Mouse (Mus musculus) ES-Bruce4 (cell line): ENCODE measurements around the gene Spg20. TPM values are rescaled to one million over a fixed set of nuclear protein-coding genes. Genes with fewer than 3 reads are reported as not detected.

Experiments
- H3K27ac ChIP-seq: 2 replicates; pipeline ENCODE4 v1.5.1; 2012; ENCODE audit warnings: low read length, inconsistent platforms; ENCODE audit not compliant: insufficient read depth
- H3K27me3 ChIP-seq: 2 replicates; pipeline ENCODE4 v1.6.1; 2012; ENCODE audit warnings: mild to moderate bottlenecking, low read length, inconsistent platforms; ENCODE audit not compliant: control insufficient read depth, poor library complexity, insufficient read depth, severe bottlenecking
- H3K36me3 ChIP-seq: 2 replicates; pipeline ENCODE4 v1.6.1; 2012; ENCODE audit warnings: inconsistent platforms, mild to moderate bottlenecking, low read length, moderate library complexity; ENCODE audit not compliant: control insufficient read depth, poor library complexity, insufficient read depth, severe bottlenecking
- H3K4me1 ChIP-seq: one replicate; pipeline ENCODE4 v1.8.1; 2011; ENCODE audit warnings: low read length; ENCODE audit not compliant: control insufficient read depth, insufficient read depth
- H3K4me3 ChIP-seq: 2 replicates; pipeline ENCODE4 v1.5.1; 2011; ENCODE audit warnings: low read depth, mild to moderate bottlenecking, low read length
- H3K9ac ChIP-seq: 2 replicates; pipeline ENCODE4 v1.6.1; 2012; ENCODE audit warnings: low read depth, mild to moderate bottlenecking, inconsistent platforms; ENCODE audit not compliant: poor library complexity, severe bottlenecking
- H3K9me3 ChIP-seq: replicated peaks from 2 replicates; pipeline ENCODE4 v1.6.1; 2012; ENCODE audit warnings: mild to moderate bottlenecking, low read length, inconsistent platforms; ENCODE audit not compliant: control insufficient read depth, poor library complexity, insufficient read depth, severe bottlenecking
- CTCF ChIP-seq: IDR thresholded peaks from one replicate; pipeline ENCODE4 v1.8.1; 2011; ENCODE audit warnings: low read depth, low read length
- EP300 ChIP-seq: IDR thresholded peaks from 2 replicates; pipeline ENCODE4 v1.6.1; 2011; ENCODE audit warnings: low read depth, low read length; ENCODE audit not compliant: insufficient read depth
- POLR2A ChIP-seq: IDR thresholded peaks from one replicate; pipeline ENCODE4 v1.8.1; 2011; ENCODE audit warnings: low read length; ENCODE audit not compliant: insufficient read depth
- polyA plus RNA-seq: library from polyadenylated mRNA; stranded (reverse); fragments of >200 nt; gene quantifications from 2 replicates; pipeline ENCODE4 v1.2.4, GENCODE M21; 2011; ENCODE audit warnings: low read depth; ENCODE audit not compliant: missing spikeins, insufficient read depth, insufficient read length

Spg20 gene
- polyA plus RNA-seq, 1 experiment: 51.2 TPM

DNA sequence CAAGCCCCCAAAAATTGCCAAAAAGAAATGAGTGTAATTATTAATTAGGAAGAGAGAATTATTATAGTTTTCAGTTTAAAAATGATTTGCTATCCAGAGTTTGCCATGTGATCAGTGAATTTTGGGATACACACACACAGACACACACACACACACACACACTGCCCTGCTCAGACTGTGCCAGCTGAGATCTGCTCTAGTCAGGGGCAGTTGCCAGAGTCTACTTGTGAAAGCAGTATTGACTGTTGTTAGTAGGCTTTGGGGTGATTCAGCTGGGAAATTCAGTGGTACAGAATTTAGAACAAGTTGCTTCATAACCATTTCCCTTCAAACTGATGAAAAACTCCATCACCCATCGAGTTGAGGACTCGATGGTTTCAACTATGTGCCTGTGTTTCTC lies 35.2 kb downstream of the Spg20 start:
- no peak overlapping the region for H3K4me3 ChIP-seq
- H3K36me3 ChIP-seq: no peaks in the 10 kb centered on the region
- no peak overlapping the region for H3K9ac ChIP-seq
- no peak for TF ChIP-seq POLR2A
- TF ChIP-seq CTCF: no peak
- no peak for TF ChIP-seq EP300
- no peaks in the 10 kb centered on the region for H3K4me1 ChIP-seq
- no peaks in the 10 kb centered on the region for H3K9me3 ChIP-seq
- no peaks in the 10 kb centered on the region for H3K27me3 ChIP-seq
- H3K27ac ChIP-seq: no peak overlapping the region

DNA sequence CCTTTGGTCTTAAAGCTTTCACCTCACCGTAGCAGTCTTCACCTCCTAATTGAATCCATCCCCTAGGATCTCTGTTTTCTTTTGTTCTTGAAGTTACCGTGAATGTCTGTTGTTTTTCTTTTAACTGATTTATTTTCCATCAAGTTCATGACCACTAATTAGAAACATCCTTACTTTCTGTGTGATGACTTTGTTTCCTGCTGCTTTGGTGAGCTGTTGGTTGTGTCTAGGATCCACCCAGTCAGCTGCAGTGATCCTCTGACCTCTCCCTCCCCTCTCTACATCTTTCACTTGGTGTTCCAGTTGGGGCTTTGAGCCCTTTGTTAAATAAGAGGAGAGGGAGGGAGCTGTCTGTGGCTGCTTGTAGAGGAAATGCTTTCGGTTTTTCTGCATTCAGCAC lies 36.2 kb downstream of the Spg20 start:
- no peak for TF ChIP-seq CTCF
- no peak for TF ChIP-seq EP300
- TF ChIP-seq POLR2A: no peak
- Histone ChIP-seq H3K27ac (no peak overlapping the region), H3K36me3 (no peaks in the 10 kb centered on the region), H3K4me1 (no peaks in the 10 kb centered on the region), H3K9ac (no peak overlapping the region), H3K4me3 (no peak overlapping the region), H3K9me3 (no peaks in the 10 kb centered on the region), H3K27me3 (no peaks in the 10 kb centered on the region)

GRCm38 (mm10) chr3:55151656-55152433 lies 39.9 kb downstream of the Spg20 start:
- Histone ChIP-seq H3K9me3 (no peaks in the 10 kb centered on the region), H3K9ac (no peak overlapping the region)
- no peak for TF ChIP-seq CTCF
- no peak for TF ChIP-seq POLR2A

GRCm38 (mm10) chr3:55152673-55153334 lies 40.9 kb downstream of the Spg20 start:
- Histone ChIP-seq H3K9me3 (no peaks in the 10 kb centered on the region), H3K9ac (no peak overlapping the region), H3K4me3 (no peak overlapping the region), H3K4me1 (no peaks in the 10 kb centered on the region), H3K27ac (no peak overlapping the region), H3K36me3 (no peaks in the 10 kb centered on the region), H3K27me3 (no peaks in the 10 kb centered on the region)
- TF ChIP-seq EP300: no peak
- no peak for TF ChIP-seq POLR2A
- no peak for TF ChIP-seq CTCF

More at GRCm38 (mm10) chr3:55151656-55152433, 39.9 kb downstream of the Spg20 start:
- no peaks in the 10 kb centered on the region for H3K27me3 ChIP-seq
- H3K4me1 ChIP-seq: no peaks in the 10 kb centered on the region
- H3K27ac ChIP-seq: no peak overlapping the region
- H3K4me3 ChIP-seq: no peak overlapping the region
- H3K36me3 ChIP-seq: no peaks in the 10 kb centered on the region

GRCm38 (mm10) chr3:55154163-55154562 lies 42.3 kb downstream of the Spg20 start:
- H3K9me3 ChIP-seq: no peaks in the 10 kb centered on the region
- H3K4me3 ChIP-seq: no peak overlapping the region
- no peaks in the 10 kb centered on the region for H3K4me1 ChIP-seq
- H3K27ac ChIP-seq: no peak overlapping the region
- no peaks in the 10 kb centered on the region; the same call in 1 of the 2 replicates for H3K27me3 ChIP-seq
- TF ChIP-seq EP300 (no peak), POLR2A (no peak), CTCF (no peak)
- H3K36me3 ChIP-seq: no peaks in the 10 kb centered on the region
- no peak overlapping the region for H3K9ac ChIP-seq

DNA sequence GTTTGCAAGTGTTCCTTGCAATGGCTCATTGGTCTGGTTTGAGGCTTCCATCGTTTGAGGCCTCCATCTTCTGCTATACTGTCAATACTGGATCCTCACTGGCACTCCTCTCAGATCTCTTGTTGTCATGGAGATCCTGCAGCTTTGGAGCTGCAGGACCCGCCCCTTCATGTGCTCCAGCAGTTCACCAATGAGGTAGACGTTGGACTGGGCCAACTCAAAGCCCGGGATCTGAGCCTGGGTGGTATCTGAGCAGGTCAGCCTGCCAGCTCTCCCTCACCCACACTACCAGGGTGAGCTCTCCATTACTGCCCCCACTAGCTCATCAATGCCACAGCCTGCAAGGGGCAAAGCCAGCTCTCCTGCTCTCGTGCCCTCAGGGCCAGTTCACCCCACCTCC lies 45.5 kb downstream of the Spg20 start:
- no peaks in the 10 kb centered on the region for H3K9me3 ChIP-seq
- H3K4me1 ChIP-seq: no peaks in the 10 kb centered on the region
- H3K27me3 ChIP-seq: no peaks in the 10 kb centered on the region; the same call in 1 of the 2 replicates
- no peak overlapping the region for H3K27ac ChIP-seq
- H3K4me3 ChIP-seq: no peak overlapping the region
- TF ChIP-seq EP300: no peak
- TF ChIP-seq CTCF: no peak
- TF ChIP-seq POLR2A: no peak
- no peak overlapping the region for H3K9ac ChIP-seq
- H3K36me3 ChIP-seq: no peaks in the 10 kb centered on the region
